Mouse (Mus musculus): Measurements from ENCODE around the gene Iqcd. TPM values are rescaled to one million over a fixed set of nuclear protein-coding genes. Genes with fewer than 3 reads are reported as not detected.

Iqcd gene
- polyA plus RNA-seq, 1 experiment from 2014 or later, result 1.7 TPM

Other genes starting within 250 kb of the Iqcd start
- gene Lhx5, start 157.3 kb upstream of the Iqcd start, polyA plus RNA-seq (2014; fragmentation: Nextera tagmentation; extraction: Ambion mirVana), result not detected in 2 replicates
- gene Sdsl, start 116.2 kb upstream of the Iqcd start, polyA plus RNA-seq (2014; fragmentation: Nextera tagmentation; extraction: Ambion mirVana), result 1.2 and 1.6 TPM in 2 replicates
- not detected in 2 replicates for gene Sds, start 112.5 kb upstream of the Iqcd start, polyA plus RNA-seq (2014; fragmentation: Nextera tagmentation; extraction: Ambion mirVana)
- 47.0 and 53.1 TPM in 2 replicates for gene Plbd2, start 85.4 kb upstream of the Iqcd start, polyA plus RNA-seq (2014; fragmentation: Nextera tagmentation; extraction: Ambion mirVana)
- 3.5 and 5.7 TPM in 2 replicates for gene Slc8b1, start 77.8 kb upstream of the Iqcd start, polyA plus RNA-seq (2014; fragmentation: Nextera tagmentation; extraction: Ambion mirVana)
- 24.8 and 26.7 TPM in 2 replicates for gene Tpcn1, start 343 bp upstream of the Iqcd start, polyA plus RNA-seq (2014; fragmentation: Nextera tagmentation; extraction: Ambion mirVana)
- 9.9 and 11.4 TPM in 2 replicates for gene Rita1, start 23.6 kb downstream of the Iqcd start, polyA plus RNA-seq (2014; fragmentation: Nextera tagmentation; extraction: Ambion mirVana)
- 28.2 and 36.4 TPM in 2 replicates for gene Ddx54, start 23.7 kb downstream of the Iqcd start, polyA plus RNA-seq (2014; fragmentation: Nextera tagmentation; extraction: Ambion mirVana)
- gene Cfap73, start 45.2 kb downstream of the Iqcd start, polyA plus RNA-seq (2014; fragmentation: Nextera tagmentation; extraction: Ambion mirVana), result 1.0 TPM in 1 of 2 replicates, not detected in the other
- gene Rasal1, start 59.8 kb downstream of the Iqcd start, polyA plus RNA-seq (2014; fragmentation: Nextera tagmentation; extraction: Ambion mirVana), result 0.50 and 1.4 TPM in 2 replicates
- gene Dtx1, start 122.9 kb downstream of the Iqcd start, polyA plus RNA-seq (2014; fragmentation: Nextera tagmentation; extraction: Ambion mirVana), result 3.4 and 4.3 TPM in 2 replicates
- gene Oas2, start 160.8 kb downstream of the Iqcd start, polyA plus RNA-seq (2014; fragmentation: Nextera tagmentation; extraction: Ambion mirVana), result 0.38 and 0.42 TPM in 2 replicates
- gene Oas3, start 188.6 kb downstream of the Iqcd start, polyA plus RNA-seq (2014; fragmentation: Nextera tagmentation; extraction: Ambion mirVana), result 0.35 and 0.45 TPM in 2 replicates
- 0.10 TPM in 1 of 2 replicates, not detected in the other for gene Oas1e, start 206.5 kb downstream of the Iqcd start, polyA plus RNA-seq (2014; fragmentation: Nextera tagmentation; extraction: Ambion mirVana)
- gene Oas1c, start 223.5 kb downstream of the Iqcd start, polyA plus RNA-seq (2014; fragmentation: Nextera tagmentation; extraction: Ambion mirVana), result 0.24 and 0.39 TPM in 2 replicates

All from embryonic facial prominence, embryonic 14.5 days (tissue).